Mouse (Mus musculus) kidney, postnatal 4 days (tissue): ENCODE measurements around the gene Smox.
A peak's percentile ranks its signal among the peaks of the same experiment; 100 is the strongest.

Source experiments
- DNase-seq, 2 experiments: peaks; one replicate each; pipeline ENCODE4 v3.0.0; 2021; ENCODE audit warnings: mixed read lengths in 2 of 2

The Smox gene

GRCm38 (mm10) chr2:131485126-131485525 is 6.2 kb upstream of the Smox start:
- no peak for DNase-seq

DNA sequence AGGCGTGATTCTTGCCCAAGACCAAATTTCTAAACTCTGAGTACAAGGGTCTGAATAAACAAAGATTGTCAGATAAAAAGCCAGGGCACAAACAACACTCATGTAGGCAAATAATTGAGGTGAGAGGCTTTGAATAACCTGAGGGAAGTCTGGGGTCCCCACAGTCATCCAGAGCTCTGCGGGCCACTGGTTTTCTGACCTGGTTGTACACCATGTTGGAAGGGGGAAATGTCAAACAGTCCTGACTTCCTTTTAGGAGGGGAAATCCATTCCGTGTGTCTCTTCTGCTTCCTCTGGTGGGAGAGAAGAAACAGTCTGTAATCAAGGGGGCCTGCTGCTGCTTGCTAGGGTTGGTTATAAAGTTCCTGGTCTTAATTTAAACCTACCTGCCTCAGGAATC is 5.2 kb upstream of the Smox start:
- no peak for DNase-seq

GRCm38 (mm10) chr2:131487337-131487736 is 4.0 kb upstream of the Smox start:
- no peak for DNase-seq

GRCm38 (mm10) chr2:131488261-131488660 is 3.0 kb upstream of the Smox start:
- DNase-seq, result no peak

DNA sequence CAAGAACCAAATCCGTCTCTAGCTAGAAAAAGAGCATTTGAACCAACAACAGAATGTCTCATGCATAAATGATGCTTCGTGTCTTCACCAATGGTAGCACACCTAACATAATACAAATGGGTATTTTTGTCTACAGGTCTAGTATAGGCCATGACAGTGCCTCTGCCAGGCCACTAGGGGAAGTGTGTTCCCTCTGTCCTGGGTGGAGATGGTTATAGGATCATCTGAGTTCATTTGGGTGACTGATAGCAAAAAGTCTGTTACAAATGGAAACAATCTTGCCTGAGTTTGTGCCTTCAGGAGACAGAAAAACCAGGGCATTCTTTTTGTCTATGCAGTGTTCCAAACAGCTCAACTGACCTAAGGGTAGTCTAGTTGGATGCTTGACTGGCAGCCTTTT is 2.4 kb upstream of the Smox start:
- no peak for DNase-seq

GRCm38 (mm10) chr2:131489591-131489990 is 1.7 kb upstream of the Smox start:
- DNase-seq, result no peak

- peak; percentile 83 to 88 for DNase-seq
Measured at GRCm38 (mm10) chr2:131491707-131492595, 655 bp downstream of the Smox start.

- peak in 1 of 2 experiments; percentile 25 for DNase-seq
Measured at GRCm38 (mm10) chr2:131492596-131493139, 1.4 kb downstream of the Smox start.

DNA sequence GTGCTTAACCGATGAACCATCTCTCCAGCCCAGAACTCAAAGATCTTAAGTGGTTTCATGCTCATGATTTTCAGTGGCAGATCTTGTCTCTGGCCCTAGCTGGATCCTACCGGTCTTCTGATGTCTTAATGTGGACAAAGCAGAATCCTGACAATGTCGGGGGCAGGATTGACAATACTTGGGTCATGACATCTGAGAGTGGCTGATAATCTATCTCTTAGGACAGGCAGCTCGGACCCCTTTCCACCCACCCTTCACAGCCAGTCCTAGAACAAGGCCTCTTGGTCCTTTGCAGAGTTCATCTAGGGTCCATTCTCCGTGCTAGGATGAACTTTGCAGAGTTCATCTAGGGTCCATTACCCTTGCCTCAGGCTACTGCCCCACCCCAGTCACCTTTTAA is 2.1 kb downstream of the Smox start:
- no peak for DNase-seq

DNA sequence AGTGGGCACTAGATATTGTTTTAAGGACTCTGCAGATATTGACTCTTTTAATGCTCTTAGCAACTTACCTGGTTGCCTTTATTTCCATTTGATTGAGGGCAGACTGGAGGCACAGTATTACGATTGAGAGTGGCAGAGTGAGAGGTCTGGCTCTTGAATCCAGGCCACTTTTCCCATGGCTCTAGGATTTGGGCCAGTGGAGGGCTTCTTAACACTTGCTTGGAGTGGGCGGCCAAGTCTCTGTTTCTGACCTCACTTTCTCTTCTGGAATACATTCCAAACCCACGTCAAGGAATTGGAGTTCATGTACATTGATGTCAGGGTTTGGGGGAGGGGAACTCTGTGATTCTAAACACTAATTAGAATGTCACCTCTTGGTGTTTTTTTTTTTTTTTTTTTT is 4.0 kb downstream of the Smox start:
- no peak for DNase-seq

GRCm38 (mm10) chr2:131496125-131496820 is 5.0 kb downstream of the Smox start:
- DNase-seq, result no peak

- DNase-seq, result no peak
Measured at GRCm38 (mm10) chr2:131497224-131497856, 6.0 kb downstream of the Smox start.

- DNase-seq, result peak; percentile 29 to 31
Measured at GRCm38 (mm10) chr2:131498219-131498618, 6.9 kb downstream of the Smox start.

- DNase-seq, result no peak
Measured at GRCm38 (mm10) chr2:131499290-131499845, 8.1 kb downstream of the Smox start.

DNA sequence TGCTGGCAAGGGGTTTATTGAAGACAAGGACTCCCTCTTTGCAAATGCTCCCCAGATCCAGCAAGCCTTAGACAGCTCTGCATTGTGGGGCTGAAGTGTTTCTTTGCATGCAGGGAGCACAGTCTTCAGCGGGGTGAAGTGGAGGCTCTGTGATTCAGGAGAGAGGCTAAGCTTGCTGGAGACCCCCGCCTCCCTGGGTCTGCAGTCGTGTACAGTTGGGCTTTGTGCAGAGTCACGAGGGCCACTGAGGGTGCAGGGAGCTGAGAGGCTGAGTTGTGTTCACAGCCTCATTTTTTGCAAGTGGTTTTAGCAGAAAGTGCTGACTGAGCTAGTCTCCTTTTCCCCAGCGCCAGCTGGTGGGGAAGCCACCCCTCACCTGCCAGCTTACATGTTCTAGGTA is 10.6 kb downstream of the Smox start:
- DNase-seq, result no peak

- DNase-seq, result no peak
Measured at GRCm38 (mm10) chr2:131502561-131502960, 11.3 kb downstream of the Smox start.

- DNase-seq, result no peak
Measured at GRCm38 (mm10) chr2:131505431-131505830, 14.1 kb downstream of the Smox start.

DNA sequence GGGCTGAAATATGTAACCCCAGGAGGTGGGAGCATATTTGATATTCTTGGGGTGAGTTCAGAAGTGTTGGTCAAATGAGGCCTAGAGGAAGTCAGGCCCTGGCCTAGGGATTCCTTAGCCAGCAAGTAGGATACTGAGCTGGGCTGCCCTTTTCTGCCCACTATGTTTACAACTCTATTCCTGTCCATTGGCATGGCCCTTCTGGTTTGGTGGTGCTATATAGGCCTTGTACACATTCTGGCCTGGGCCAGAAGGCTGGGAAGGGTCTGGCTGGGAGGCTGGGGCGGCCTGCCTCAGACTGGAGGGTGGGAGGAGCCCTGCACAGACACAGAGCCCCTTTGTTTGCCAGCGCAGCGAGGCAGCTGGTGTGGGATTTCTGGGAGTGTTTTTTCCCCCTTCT is 15.1 kb downstream of the Smox start:
- no peak for DNase-seq

GRCm38 (mm10) chr2:131508501-131508900 is 17.2 kb downstream of the Smox start:
- DNase-seq, result no peak

DNA sequence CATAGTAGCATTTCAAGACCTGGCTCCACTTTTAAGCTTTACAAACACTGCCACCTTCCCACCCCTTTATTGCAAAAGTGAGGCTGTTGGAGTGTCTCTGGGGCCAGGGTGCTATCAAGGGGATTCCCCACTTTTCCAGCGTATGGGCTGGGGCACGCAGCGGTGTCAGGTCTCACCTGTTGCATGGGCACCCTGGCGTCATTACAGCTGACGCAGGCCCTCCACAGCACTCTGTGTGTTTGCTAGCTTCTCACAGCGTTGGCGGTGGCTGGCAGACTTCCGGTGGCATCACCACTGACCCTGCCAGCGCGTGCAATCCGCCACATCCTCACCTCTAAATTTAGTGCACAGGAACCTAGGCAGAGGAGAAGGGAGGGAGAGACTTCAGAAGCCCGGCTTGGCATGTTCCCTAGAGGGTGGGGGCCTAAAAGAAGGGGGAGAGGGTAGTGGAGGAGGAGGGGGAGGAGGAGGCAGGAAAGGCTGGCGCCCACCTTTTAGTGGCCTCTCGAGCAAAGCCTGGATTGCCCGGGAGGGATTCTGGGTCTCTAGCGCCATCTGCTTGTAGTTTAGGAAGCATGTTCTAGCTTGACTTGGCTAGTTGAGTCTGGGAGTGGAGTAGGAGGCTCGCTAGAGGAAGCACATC is 18.5 kb downstream of the Smox start:
- peak; percentile 66 to 79 for DNase-seq

DNA sequence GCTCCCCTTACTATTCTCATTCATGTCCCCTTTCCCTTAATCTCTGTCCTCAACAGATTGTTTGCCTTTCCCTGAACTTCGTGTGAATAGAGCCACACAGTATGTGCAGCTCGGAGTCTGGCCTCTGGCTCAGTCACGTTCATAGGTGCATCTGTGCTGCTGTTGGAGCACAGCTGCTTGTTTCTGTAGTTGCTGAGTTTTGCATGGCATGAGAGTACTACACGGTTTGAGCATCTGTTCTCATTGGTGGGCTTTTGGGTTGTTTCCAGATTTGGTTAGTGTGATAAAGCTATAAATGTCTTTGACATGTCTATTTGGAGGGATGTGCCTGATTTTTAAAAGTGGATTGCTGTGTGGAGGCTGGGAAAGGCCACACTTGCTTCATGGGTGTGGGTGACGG is 19.2 kb downstream of the Smox start:
- DNase-seq, result no peak

DNA sequence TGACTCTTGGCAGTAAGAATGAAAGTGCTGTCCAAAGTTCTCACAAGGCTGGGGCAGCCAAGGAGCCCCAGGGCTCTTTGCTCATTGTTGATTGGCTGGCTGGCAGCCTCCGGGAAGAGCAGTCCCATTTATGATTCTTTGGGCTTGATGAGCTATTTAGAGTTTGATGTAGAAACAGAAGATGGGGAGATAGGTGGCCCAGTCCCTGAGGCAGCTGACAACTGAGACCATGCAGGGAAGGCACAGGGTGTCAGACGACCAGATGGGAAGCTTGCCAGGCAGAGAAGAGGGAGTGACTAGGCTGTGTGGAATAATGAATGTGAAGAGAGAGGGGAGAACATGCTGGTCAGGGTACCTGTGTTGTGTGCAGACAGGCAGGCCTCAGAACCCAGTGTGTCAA is 22.2 kb downstream of the Smox start:
- no peak for DNase-seq
